Mouse (Mus musculus): ENCODE measurements around the gene Srrm2.

The Srrm2 gene

GRCm38 (mm10) chr17:23790269-23791078, at the start of gene Srrm2:
Srrm2 (plus strand) TSS chr17:23790532.
- DNase-seq (ENCODE audit: low read depth, low spot score): no peak

- DNase-seq (ENCODE audit: low read depth, low spot score): no peak
Observed at GRCm38 (mm10) chr17:23740598-23741021, 49.7 kb upstream of the Srrm2 start, which contains the start of gene Paqr4. Paqr4 (minus strand) TSS chr17:23740867.

GRCm38 (mm10) chr17:23741359-23742209, 48.7 kb upstream of the Srrm2 start:
- DNase-seq (ENCODE audit: low read depth, low spot score): no peak

- DNase-seq (ENCODE audit: low read depth, low spot score): no peak
Observed at GRCm38 (mm10) chr17:23742210-23742793, 48.0 kb upstream of the Srrm2 start.

- no peak for DNase-seq (ENCODE audit: low read depth, low spot score)
Observed at GRCm38 (mm10) chr17:23742941-23743340, 47.4 kb upstream of the Srrm2 start.

GRCm38 (mm10) chr17:23744076-23744475, 46.3 kb upstream of the Srrm2 start:
- DNase-seq (ENCODE audit: low read depth, low spot score): no peak

GRCm38 (mm10) chr17:23744651-23745050, 45.7 kb upstream of the Srrm2 start:
- DNase-seq (ENCODE audit: low read depth, low spot score): no peak

- no peak for DNase-seq (ENCODE audit: low read depth, low spot score)
Observed at GRCm38 (mm10) chr17:23745301-23746251, 44.8 kb upstream of the Srrm2 start, which contains the start of gene Kremen2. Kremen2 (minus strand) TSS chr17:23745833.

GRCm38 (mm10) chr17:23746311-23746710, 44.0 kb upstream of the Srrm2 start:
- DNase-seq (ENCODE audit: low read depth, low spot score): no peak

- no peak for DNase-seq (ENCODE audit: low read depth, low spot score)
Observed at GRCm38 (mm10) chr17:23746767-23747166, 43.6 kb upstream of the Srrm2 start.

- no peak for DNase-seq (ENCODE audit: low read depth, low spot score)
Observed at GRCm38 (mm10) chr17:23747471-23747870, 42.9 kb upstream of the Srrm2 start.

- no peak for DNase-seq (ENCODE audit: low read depth, low spot score)
Observed at GRCm38 (mm10) chr17:23748026-23748425, 42.3 kb upstream of the Srrm2 start.

GRCm38 (mm10) chr17:23748631-23749391, 41.5 kb upstream of the Srrm2 start:
- DNase-seq (ENCODE audit: low read depth, low spot score): no peak

GRCm38 (mm10) chr17:23749400-23750191, 40.7 kb upstream of the Srrm2 start:
- DNase-seq (ENCODE audit: low read depth, low spot score): no peak

- DNase-seq (ENCODE audit: low read depth, low spot score): no peak
Observed at GRCm38 (mm10) chr17:23755689-23756088, 34.6 kb upstream of the Srrm2 start.

GRCm38 (mm10) chr17:23757581-23757980, 32.8 kb upstream of the Srrm2 start:
- no peak for DNase-seq (ENCODE audit: low read depth, low spot score)

GRCm38 (mm10) chr17:23758801-23759200, 31.5 kb upstream of the Srrm2 start:
- no peak for DNase-seq (ENCODE audit: low read depth, low spot score)

GRCm38 (mm10) chr17:23760231-23760630, 30.1 kb upstream of the Srrm2 start:
- DNase-seq (ENCODE audit: low read depth, low spot score): no peak

GRCm38 (mm10) chr17:23761155-23761554, 29.2 kb upstream of the Srrm2 start:
- DNase-seq (ENCODE audit: low read depth, low spot score): no peak
